In the genomic region with DNA sequence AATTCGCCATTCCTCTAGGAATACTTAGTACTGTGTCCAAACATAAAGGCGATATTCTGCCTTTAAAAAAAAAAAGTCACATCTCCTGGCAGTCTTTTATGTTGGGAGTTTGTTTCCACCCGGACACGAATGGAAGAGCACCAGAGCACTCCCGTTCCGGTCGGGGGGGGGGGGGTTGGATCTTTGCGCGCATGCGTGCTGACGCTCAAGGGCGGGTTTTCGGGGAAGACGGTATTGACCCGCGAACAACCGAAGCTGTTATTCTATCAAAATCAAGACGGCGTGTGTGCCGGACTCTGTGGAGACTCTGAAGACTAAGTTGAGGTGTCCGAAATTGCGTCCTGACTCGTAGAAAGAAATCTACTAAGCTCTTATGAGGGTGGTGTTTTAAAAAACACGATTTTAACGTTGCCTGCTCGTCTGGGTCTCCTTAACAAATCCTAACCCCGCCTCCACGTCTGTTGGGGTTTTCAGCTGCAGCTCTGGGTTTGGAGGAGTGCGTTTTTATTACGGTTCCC, we compare ENCODE assay signal across 8 mouse cellular contexts. TPM values are rescaled to one million over a fixed set of nuclear protein-coding genes. Genes with fewer than 3 reads are reported as not detected.
DNase-seq lines count a peak whose midpoint lies in the region; ATAC-seq and TF ChIP-seq lines count a peak whose summit lies in the region.

No protein-coding gene starts in this region.

- ATAC-seq in cerebellum, adult (ENCODE audit: insufficient number of reproducible peaks, low FRiP score, low TSS enrichment) = peak; percentile 57; the same call in 1 of the 2 replicates
- peak; percentile 91 for ATAC-seq in forebrain, embryonic 13.5 days
- ATAC-seq in neural tube, embryonic 15.5 days (ENCODE audit: low FRiP score) = peak; percentile 88

- no peak for TF ChIP-seq EP300 in ES-Bruce4 (IDR thresholded peaks at IDR 0.05; ENCODE audit: insufficient read depth, low read depth, low read length)

- DNase-seq in heart, postnatal 10 days = peak; percentile 85 to 90
- DNase-seq in large intestine, adult 2 months (ENCODE audit: low read depth, low spot score) = peak; percentile 73
- DNase-seq in lung, adult 18-20 months = peak; percentile 72 to 76
- DNase-seq in thymus, adult 18-20 months = peak; percentile 59 to 73

- peak; percentile 84 for TF ChIP-seq POLR2A in ES-Bruce4 (IDR thresholded peaks at IDR 0.05; ENCODE audit: insufficient read depth, low read length)

- H3K9ac ChIP-seq in ES-Bruce4 (ENCODE audit: low read depth, poor library complexity, severe bottlenecking) = peak overlapping the region; percentile 81
- peak overlapping the region; percentile 90 for H3K9ac ChIP-seq in forebrain, embryonic 13.5 days
- peak overlapping the region; percentile 95 for H3K9ac ChIP-seq in neural tube, embryonic 15.5 days (replicated peaks)

- whole genome bisulfite sequencing in forebrain, embryonic 13.5 days = under 1% methylated on average over 30 of the region's 30 CpGs
- WGBS in large intestine, adult 2 months = under 1% methylated on average over 30 of the region's 30 CpGs
- under 1% methylated on average over 30 of the region's 30 CpGs for whole genome bisulfite sequencing in neural tube, embryonic 15.5 days

- peak overlapping the region; percentile 77 for H3K27ac ChIP-seq in ES-Bruce4 (ENCODE audit: insufficient read depth, low read length)
- H3K27ac ChIP-seq in forebrain, embryonic 13.5 days = peak overlapping the region; percentile 77
- H3K27ac ChIP-seq in neural tube, embryonic 15.5 days (replicated peaks) = peak overlapping the region; percentile 83

- H3K27me3 ChIP-seq in ES-Bruce4 (ENCODE audit: control insufficient read depth, insufficient read depth, low read length, poor library complexity, severe bottlenecking) = no peaks in the 10 kb centered on the region
- no peaks in the 10 kb centered on the region for H3K27me3 ChIP-seq in forebrain, embryonic 13.5 days
- no peaks in the 10 kb centered on the region for H3K27me3 ChIP-seq in neural tube, embryonic 15.5 days (replicated peaks)

- peak overlapping the region; percentile 93 for H3K4me2 ChIP-seq in forebrain, embryonic 13.5 days
- peak overlapping the region; percentile 86 for H3K4me2 ChIP-seq in neural tube, embryonic 15.5 days

- peaks cover 23% of the 10 kb centered on the region for H3K36me3 ChIP-seq in ES-Bruce4 (ENCODE audit: control insufficient read depth, insufficient read depth, low read length, poor library complexity, severe bottlenecking)
- peaks cover 30% of the 10 kb centered on the region for H3K36me3 ChIP-seq in forebrain, embryonic 13.5 days (ENCODE audit: poor library complexity, severe bottlenecking)
- peaks cover 31% of the 10 kb centered on the region for H3K36me3 ChIP-seq in neural tube, embryonic 15.5 days

- H3K4me3 ChIP-seq in ES-Bruce4 (ENCODE audit: low read depth, low read length) = peak overlapping the region; percentile 99
- peak overlapping the region; percentile 80 for H3K4me3 ChIP-seq in forebrain, embryonic 13.5 days
- peak overlapping the region; percentile 99 for H3K4me3 ChIP-seq in neural tube, embryonic 15.5 days (replicated peaks)

- no peaks in the 10 kb centered on the region for H3K4me1 ChIP-seq in ES-Bruce4 (ENCODE audit: control insufficient read depth, insufficient read depth, low read length)
- peaks cover 40% of the 10 kb centered on the region for H3K4me1 ChIP-seq in forebrain, embryonic 13.5 days
- peaks cover 39% of the 10 kb centered on the region for H3K4me1 ChIP-seq in neural tube, embryonic 15.5 days

- intact Hi-C loops in heart, postnatal 10 days (cut with DNase I) = loop anchor here (5.0 kb wide), 1 partner anchor 170 kb away; no protein-coding TSS in a partner anchor

- no peaks in the 10 kb centered on the region for H3K9me3 ChIP-seq in ES-Bruce4 (replicated peaks; ENCODE audit: control insufficient read depth, insufficient read depth, low read length, poor library complexity, severe bottlenecking)
- H3K9me3 ChIP-seq in forebrain, embryonic 13.5 days (replicated peaks) = no peaks in the 10 kb centered on the region
- no peaks in the 10 kb centered on the region for H3K9me3 ChIP-seq in neural tube, embryonic 15.5 days (replicated peaks)

- TF ChIP-seq CTCF in ES-Bruce4 (IDR thresholded peaks at IDR 0.05; ENCODE audit: low read depth, low read length) = no peak

RNA-seq across cellular contexts. Expression of a gene that starts 0.4 kb away (rescaled TPM):
- 34.4 and 36.2 TPM in 2 replicates for polyA plus RNA-seq in ES-Bruce4 (2011; ENCODE audit: insufficient read depth, insufficient read length, low read depth, missing spikeins)
- polyA plus RNA-seq in forebrain, embryonic 13.5 days (2015; fragmentation: Nextera tagmentation; extraction: Ambion mirVana) = 23.9 and 24.5 TPM in 2 replicates
- total RNA-seq in heart, postnatal 10 days (2021) = 1 to 10 TPM; 4.0 to 4.8 TPM
- 1.9 and 2.1 TPM in 2 replicates for polyA plus RNA-seq in large intestine, adult 2 months (2012; rRNA removed)
- 12.1 and 12.8 TPM in 2 replicates for polyA plus RNA-seq in neural tube, embryonic 15.5 days (2015; fragmentation: Nextera tagmentation; extraction: Ambion mirVana)

RNA-seq across cellular contexts. Expression of a gene that starts 0.5 kb away (rescaled TPM):
- 60.7 and 69.3 TPM in 2 replicates for polyA plus RNA-seq in ES-Bruce4 (2011; ENCODE audit: insufficient read depth, insufficient read length, low read depth, missing spikeins)
- polyA plus RNA-seq in forebrain, embryonic 13.5 days (2015; fragmentation: Nextera tagmentation; extraction: Ambion mirVana) = 78.2 and 85.3 TPM in 2 replicates
- total RNA-seq in heart, postnatal 10 days (2021) = 10 to 100 TPM; 41.4 to 43.5 TPM
- polyA plus RNA-seq in large intestine, adult 2 months (2012; rRNA removed) = 12.5 and 17.2 TPM in 2 replicates
- polyA plus RNA-seq in neural tube, embryonic 15.5 days (2015; fragmentation: Nextera tagmentation; extraction: Ambion mirVana) = 124 and 133 TPM in 2 replicates

RNA-seq across cellular contexts. Expression of a gene that starts 25.8 kb away (rescaled TPM):
- 2.5 TPM in 1 of 2 replicates, not detected in the other for polyA plus RNA-seq in ES-Bruce4 (2011; ENCODE audit: insufficient read depth, insufficient read length, low read depth, missing spikeins)
- not detected in 2 replicates for polyA plus RNA-seq in forebrain, embryonic 13.5 days (2015; fragmentation: Nextera tagmentation; extraction: Ambion mirVana)
- total RNA-seq in heart, postnatal 10 days (2021) = 1 to 10 TPM in 1 of 2 experiments, under 1 TPM in 1; 0.50 to 1.8 TPM
- not detected in 2 replicates for polyA plus RNA-seq in large intestine, adult 2 months (2012; rRNA removed)
- 0.31 TPM in 1 of 2 replicates, not detected in the other for polyA plus RNA-seq in neural tube, embryonic 15.5 days (2015; fragmentation: Nextera tagmentation; extraction: Ambion mirVana)

Comparison
In these comparisons a context has a peak if more than half of its experiments do, and no peak if none do; other contexts are left out.
1. Peak in every context shown above with its lines: DNase-seq, ATAC-seq, H3K4me3 ChIP-seq and H3K27ac ChIP-seq.